Mouse (Mus musculus): Measurements from ENCODE around the gene B4galnt3. TPM values are rescaled to one million over a fixed set of nuclear protein-coding genes. Genes with fewer than 3 reads are reported as not detected.

Gene B4galnt3
- polyA plus RNA-seq, 1 experiment from 2014 or later: 0.02 TPM

GRCm38 (mm10) chr6:120318303-120318940 lies 24.1 kb upstream of the B4galnt3 start:
- no peak for TF ChIP-seq CTCF (IDR thresholded peaks at IDR 0.05; ENCODE audit: low read depth)
- no peak for TF ChIP-seq EP300 (IDR thresholded peaks at IDR 0.05; ENCODE audit: low read depth)
- ATAC-seq (no peak), DNase-seq (no peak)
- H3K4me2 ChIP-seq (ENCODE audit: low read depth, low read length): no peak overlapping the region; the same call in 1 of the 2 replicates
- WGBS (ENCODE audit: insufficient replicate concordance): 61% methylated on average over 11 of the region's 11 CpGs
- H3K36me3 ChIP-seq (replicated peaks; ENCODE audit: insufficient read depth, low read length): no peaks in the 10 kb centered on the region
- H3K27ac ChIP-seq (ENCODE audit: low read depth): no peak overlapping the region
- no peaks in the 10 kb centered on the region for H3K9me3 ChIP-seq (ENCODE audit: low read length)
- H3K4me3 ChIP-seq (ENCODE audit: low read depth, low read length): no peak overlapping the region
- peaks cover 3% of the 10 kb centered on the region; the same call in 1 of the 2 replicates for H3K4me1 ChIP-seq (ENCODE audit: insufficient read depth)
- H3K27me3 ChIP-seq (ENCODE audit: insufficient read depth, low read length): no peaks in the 10 kb centered on the region
- no peak overlapping the region for H3K9ac ChIP-seq (replicated peaks)

DNA sequence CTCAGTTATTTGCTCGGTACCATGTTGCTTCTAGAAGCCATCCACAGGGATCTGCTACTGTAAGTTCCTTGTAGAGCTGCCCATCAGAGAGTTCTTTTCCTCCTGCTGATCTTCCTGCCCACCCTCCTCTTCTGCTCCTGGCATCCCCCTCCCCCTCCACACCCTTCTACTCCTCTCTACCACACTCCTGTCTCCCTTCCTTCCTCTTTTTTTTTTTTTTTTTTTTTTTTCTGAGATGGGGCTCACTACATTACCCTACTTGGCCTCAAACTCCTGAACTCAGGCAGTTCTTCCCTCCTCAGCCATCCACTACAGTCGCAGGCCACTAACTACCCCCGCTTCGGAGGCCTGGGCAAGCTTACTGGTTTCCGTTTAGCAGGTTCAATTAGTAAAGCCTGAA lies 18.1 kb upstream of the B4galnt3 start:
- Histone ChIP-seq H3K27me3 (ENCODE audit: insufficient read depth, low read length) (no peaks in the 10 kb centered on the region), H3K4me3 (ENCODE audit: low read depth, low read length) (no peak overlapping the region), H3K4me2 (ENCODE audit: low read depth, low read length) (no peak overlapping the region), H3K9ac (replicated peaks) (no peak overlapping the region), H3K4me1 (ENCODE audit: insufficient read depth) (no peaks in the 10 kb centered on the region), H3K27ac (ENCODE audit: low read depth) (no peak overlapping the region), H3K36me3 (replicated peaks; ENCODE audit: insufficient read depth, low read length) (no peaks in the 10 kb centered on the region), H3K9me3 (ENCODE audit: low read length) (no peaks in the 10 kb centered on the region)
- no peak for ATAC-seq
- TF ChIP-seq EP300 (IDR thresholded peaks at IDR 0.05; ENCODE audit: low read depth) (no peak), CTCF (IDR thresholded peaks at IDR 0.05; ENCODE audit: low read depth) (no peak)
- DNase-seq: no peak
- WGBS (ENCODE audit: insufficient replicate concordance): 35% methylated on average over 5 of the region's 5 CpGs

GRCm38 (mm10) chr6:120309787-120310186 lies 15.4 kb upstream of the B4galnt3 start:
- WGBS (ENCODE audit: insufficient replicate concordance): 71% methylated on average over 3 of the region's 3 CpGs
- Histone ChIP-seq H3K27me3 (ENCODE audit: insufficient read depth, low read length) (no peaks in the 10 kb centered on the region), H3K4me2 (ENCODE audit: low read depth, low read length) (no peak overlapping the region), H3K9me3 (ENCODE audit: low read length) (no peaks in the 10 kb centered on the region), H3K9ac (replicated peaks) (no peak overlapping the region), H3K4me1 (ENCODE audit: insufficient read depth) (no peaks in the 10 kb centered on the region), H3K27ac (ENCODE audit: low read depth) (no peak overlapping the region), H3K36me3 (replicated peaks; ENCODE audit: insufficient read depth, low read length) (no peaks in the 10 kb centered on the region), H3K4me3 (ENCODE audit: low read depth, low read length) (no peak overlapping the region)
- ATAC-seq: 0 out of 2 replicates have a peak, but pooled peaks have one; percentile 25
- TF ChIP-seq CTCF (IDR thresholded peaks at IDR 0.05; ENCODE audit: low read depth) (no peak), EP300 (IDR thresholded peaks at IDR 0.05; ENCODE audit: low read depth) (no peak)
- no peak for DNase-seq

GRCm38 (mm10) chr6:120309338-120309737 lies 15.0 kb upstream of the B4galnt3 start:
- WGBS (ENCODE audit: insufficient replicate concordance): 71% methylated on average over 9 of the region's 9 CpGs
- ATAC-seq: peak; percentile 86
- DNase-seq: peak; percentile 17
- no peak overlapping the region for H3K4me3 ChIP-seq (ENCODE audit: low read depth, low read length)
- no peaks in the 10 kb centered on the region for H3K27me3 ChIP-seq (ENCODE audit: insufficient read depth, low read length)
- no peaks in the 10 kb centered on the region for H3K9me3 ChIP-seq (ENCODE audit: low read length)
- no peaks in the 10 kb centered on the region for H3K4me1 ChIP-seq (ENCODE audit: insufficient read depth)
- H3K27ac ChIP-seq (ENCODE audit: low read depth): no peak overlapping the region
- no peaks in the 10 kb centered on the region for H3K36me3 ChIP-seq (replicated peaks; ENCODE audit: insufficient read depth, low read length)
- H3K9ac ChIP-seq (replicated peaks): no peak overlapping the region
- no peak for TF ChIP-seq CTCF (IDR thresholded peaks at IDR 0.05; ENCODE audit: low read depth)
- no peak for TF ChIP-seq EP300 (IDR thresholded peaks at IDR 0.05; ENCODE audit: low read depth)
- no peak overlapping the region for H3K4me2 ChIP-seq (ENCODE audit: low read depth, low read length)

- ATAC-seq: no peak
- TF ChIP-seq CTCF (IDR thresholded peaks at IDR 0.05; ENCODE audit: low read depth): no peak
- TF ChIP-seq EP300 (IDR thresholded peaks at IDR 0.05; ENCODE audit: low read depth): no peak
- Histone ChIP-seq H3K4me1 (ENCODE audit: insufficient read depth) (no peaks in the 10 kb centered on the region), H3K9me3 (ENCODE audit: low read length) (no peaks in the 10 kb centered on the region), H3K9ac (replicated peaks) (no peak overlapping the region), H3K27ac (ENCODE audit: low read depth) (no peak overlapping the region), H3K27me3 (ENCODE audit: insufficient read depth, low read length) (no peaks in the 10 kb centered on the region), H3K4me2 (ENCODE audit: low read depth, low read length) (no peak overlapping the region), H3K36me3 (replicated peaks; ENCODE audit: insufficient read depth, low read length) (no peaks in the 10 kb centered on the region), H3K4me3 (ENCODE audit: low read depth, low read length) (no peak overlapping the region)
- 66% methylated on average over 3 of the region's 3 CpGs for WGBS (ENCODE audit: insufficient replicate concordance)
- DNase-seq: no peak
These were observed 12.7 kb upstream of the B4galnt3 start for GRCm38 (mm10) chr6:120306859-120307594.

- Histone ChIP-seq H3K4me1 (ENCODE audit: insufficient read depth) (no peaks in the 10 kb centered on the region), H3K27ac (ENCODE audit: low read depth) (no peak overlapping the region), H3K9me3 (ENCODE audit: low read length) (no peaks in the 10 kb centered on the region), H3K9ac (replicated peaks) (no peak overlapping the region), H3K36me3 (replicated peaks; ENCODE audit: insufficient read depth, low read length) (no peaks in the 10 kb centered on the region), H3K4me2 (ENCODE audit: low read depth, low read length) (no peak overlapping the region), H3K4me3 (ENCODE audit: low read depth, low read length) (no peak overlapping the region), H3K27me3 (ENCODE audit: insufficient read depth, low read length) (0 out of 2 replicates have a peak, but pooled peaks cover 2% of the 10 kb centered on the region)
- WGBS (ENCODE audit: insufficient replicate concordance): 25% methylated on average over 16 of the region's 16 CpGs
- TF ChIP-seq EP300 (IDR thresholded peaks at IDR 0.05; ENCODE audit: low read depth) (no peak), CTCF (IDR thresholded peaks at IDR 0.05; ENCODE audit: low read depth) (peak; percentile 19; the same call in 1 of the 2 replicates)
- DNase-seq (no peak), ATAC-seq (no peak)
These were observed 8.5 kb upstream of the B4galnt3 start for GRCm38 (mm10) chr6:120302755-120303316.

Measured in liver, postnatal 0 days (tissue).